Mouse (Mus musculus) heart, embryonic 10.5 days (tissue): ENCODE data around the gene Numa1. TPM values are rescaled to one million over a fixed set of nuclear protein-coding genes. Genes with fewer than 3 reads are reported as not detected.

ENCODE experiments used
- DNase-seq: peaks from one replicate; pipeline ENCODE4 v3.0.0-alpha.2; 2017; ENCODE audit warnings: low spot score
- H3K27ac ChIP-seq: fragments of 300-500 bp; sonication (generic); 2 replicates; pipeline ENCODE4 v1.5.1; 2016; ENCODE audit warnings: mild to moderate bottlenecking
- H3K27me3 ChIP-seq: fragments of 300-500 bp; sonication (generic); 2 replicates; pipeline ENCODE4 v1.6.1; 2016; ENCODE audit warnings: mild to moderate bottlenecking; ENCODE audit not compliant: poor library complexity, insufficient read depth, severe bottlenecking
- H3K36me3 ChIP-seq: fragments of 300-500 bp; sonication (generic); 2 replicates; pipeline ENCODE4 v1.6.1; 2016; ENCODE audit warnings: mild to moderate bottlenecking, moderate library complexity
- H3K4me1 ChIP-seq: fragments of 300-500 bp; sonication (generic); 2 replicates; pipeline ENCODE4 v1.6.1; 2016; ENCODE audit warnings: mild to moderate bottlenecking
- H3K4me3 ChIP-seq: fragments of 300-500 bp; sonication (generic); 2 replicates; pipeline ENCODE4 v1.5.1; 2016; ENCODE audit warnings: mild to moderate bottlenecking, moderate library complexity
- H3K9me3 ChIP-seq: fragments of 300-500 bp; sonication (generic); 2 replicates; pipeline ENCODE4 v1.6.1; 2016; ENCODE audit warnings: mild to moderate bottlenecking, moderate library complexity
- WGBS: fragments of 180-500 bp; shearing (Covaris S2); methylation state at CpG from one replicate; pipeline ENCODE4 v1.1.7; 2016; 5-methylcytosine and 5-hydroxymethylcytosine counted together
- polyA plus RNA-seq: library from polyadenylated mRNA; unstranded; fragments of >200 nt; fragmentation: Nextera tagmentation; extraction: Ambion mirVana; gene quantifications from 2 replicates; pipeline ENCODE4 v1.2.1, GENCODE M21; 2016

Numa1 gene
- polyA plus RNA-seq, 1 experiment from 2014 or later = 59.5 TPM

- H3K9me3 ChIP-seq = no peaks in the 10 kb centered on the region
- no peak overlapping the region for H3K4me3 ChIP-seq
- 75% methylated on average over 1 of the region's 1 CpGs for WGBS
- H3K4me1 ChIP-seq = peaks cover 7% of the 10 kb centered on the region; the same call in 1 of the 2 replicates
- DNase-seq = peak; percentile 24
- H3K36me3 ChIP-seq = no peaks in the 10 kb centered on the region
- H3K27ac ChIP-seq = no peak overlapping the region
- no peaks in the 10 kb centered on the region for H3K27me3 ChIP-seq
Measured at GRCm38 (mm10) chr7:101951648-101952047, 17.7 kb downstream of the Numa1 start.

- WGBS = 58% methylated on average over 2 of the region's 2 CpGs
- Histone ChIP-seq H3K4me1 (peaks cover 7% of the 10 kb centered on the region; the same call in 1 of the 2 replicates), H3K9me3 (no peaks in the 10 kb centered on the region), H3K4me3 (no peak overlapping the region), H3K36me3 (no peaks in the 10 kb centered on the region), H3K27me3 (no peaks in the 10 kb centered on the region), H3K27ac (no peak overlapping the region)
- peak; percentile 17 for DNase-seq
Measured at GRCm38 (mm10) chr7:101952098-101952497, 18.2 kb downstream of the Numa1 start.

GRCm38 (mm10) chr7:101954163-101954562 lies 20.3 kb downstream of the Numa1 start:
- H3K4me3 ChIP-seq = no peak overlapping the region
- no peak for DNase-seq
- no peak overlapping the region for H3K27ac ChIP-seq
- 91% methylated on average over 2 of the region's 2 CpGs for WGBS
- peaks cover 7% of the 10 kb centered on the region; the same call in 1 of the 2 replicates for H3K4me1 ChIP-seq
- no peaks in the 10 kb centered on the region for H3K36me3 ChIP-seq
- no peaks in the 10 kb centered on the region for H3K27me3 ChIP-seq
- no peaks in the 10 kb centered on the region for H3K9me3 ChIP-seq

- Histone ChIP-seq H3K9me3 (no peaks in the 10 kb centered on the region), H3K4me3 (no peak overlapping the region), H3K27me3 (no peaks in the 10 kb centered on the region), H3K36me3 (no peaks in the 10 kb centered on the region), H3K27ac (no peak overlapping the region), H3K4me1 (peaks cover 11% of the 10 kb centered on the region; the same call in 1 of the 2 replicates)
- 89% methylated on average over 2 of the region's 2 CpGs for WGBS
- DNase-seq = no peak
Measured at GRCm38 (mm10) chr7:101955276-101955675, 21.4 kb downstream of the Numa1 start.

- H3K9me3 ChIP-seq = no peaks in the 10 kb centered on the region
- no peak overlapping the region for H3K4me3 ChIP-seq
- DNase-seq = no peak
- no peaks in the 10 kb centered on the region for H3K36me3 ChIP-seq
- no peak overlapping the region for H3K27ac ChIP-seq
- H3K4me1 ChIP-seq = peaks cover 11% of the 10 kb centered on the region; the same call in 1 of the 2 replicates
- WGBS = 62% methylated on average over 4 of the region's 4 CpGs
- no peaks in the 10 kb centered on the region for H3K27me3 ChIP-seq
Measured at GRCm38 (mm10) chr7:101955862-101956261, 22.0 kb downstream of the Numa1 start.

GRCm38 (mm10) chr7:101956481-101956880 lies 22.6 kb downstream of the Numa1 start:
- DNase-seq = no peak
- no peaks in the 10 kb centered on the region for H3K36me3 ChIP-seq
- no peak overlapping the region for H3K27ac ChIP-seq
- no peaks in the 10 kb centered on the region for H3K9me3 ChIP-seq
- 92% methylated on average over 1 of the region's 1 CpGs for WGBS
- no peaks in the 10 kb centered on the region for H3K27me3 ChIP-seq
- H3K4me1 ChIP-seq = peaks cover 11% of the 10 kb centered on the region; the same call in 1 of the 2 replicates
- no peak overlapping the region for H3K4me3 ChIP-seq

GRCm38 (mm10) chr7:101956911-101957310 lies 23.0 kb downstream of the Numa1 start:
- Histone ChIP-seq H3K36me3 (no peaks in the 10 kb centered on the region), H3K4me3 (no peak overlapping the region), H3K27me3 (no peaks in the 10 kb centered on the region), H3K4me1 (peaks cover 11% of the 10 kb centered on the region; the same call in 1 of the 2 replicates), H3K9me3 (no peaks in the 10 kb centered on the region), H3K27ac (no peak overlapping the region)
- no peak for DNase-seq
- WGBS = 91% methylated on average over 5 of the region's 5 CpGs

- Histone ChIP-seq H3K27me3 (no peaks in the 10 kb centered on the region), H3K4me3 (no peak overlapping the region), H3K27ac (no peak overlapping the region), H3K36me3 (no peaks in the 10 kb centered on the region), H3K9me3 (no peaks in the 10 kb centered on the region), H3K4me1 (peaks cover 16% of the 10 kb centered on the region; the same call in 1 of the 2 replicates)
- no peak for DNase-seq
- WGBS = 87% methylated on average over 2 of the region's 2 CpGs
Measured at GRCm38 (mm10) chr7:101962829-101963228, 28.9 kb downstream of the Numa1 start.

GRCm38 (mm10) chr7:101963621-101964020 lies 29.7 kb downstream of the Numa1 start:
- Histone ChIP-seq H3K4me1 (peaks cover 22% of the 10 kb centered on the region; the same call in 1 of the 2 replicates), H3K9me3 (no peaks in the 10 kb centered on the region), H3K4me3 (no peak overlapping the region), H3K27me3 (no peaks in the 10 kb centered on the region), H3K27ac (no peak overlapping the region), H3K36me3 (no peaks in the 10 kb centered on the region)
- WGBS = 91% methylated on average over 2 of the region's 2 CpGs
- DNase-seq = no peak

- Histone ChIP-seq H3K27me3 (no peaks in the 10 kb centered on the region), H3K4me1 (peaks cover 31% of the 10 kb centered on the region), H3K27ac (no peak overlapping the region), H3K9me3 (no peaks in the 10 kb centered on the region), H3K4me3 (no peak overlapping the region), H3K36me3 (no peaks in the 10 kb centered on the region)
- DNase-seq = no peak
- WGBS = 84% methylated on average over 4 of the region's 4 CpGs
Measured at GRCm38 (mm10) chr7:101964551-101964950, 30.6 kb downstream of the Numa1 start.

GRCm38 (mm10) chr7:101965606-101966005 lies 31.7 kb downstream of the Numa1 start:
- 59% methylated on average over 2 of the region's 2 CpGs for WGBS
- H3K9me3 ChIP-seq = no peaks in the 10 kb centered on the region
- DNase-seq = no peak
- H3K27me3 ChIP-seq = no peaks in the 10 kb centered on the region
- no peak overlapping the region for H3K4me3 ChIP-seq
- peaks cover 32% of the 10 kb centered on the region for H3K4me1 ChIP-seq
- H3K27ac ChIP-seq = no peak overlapping the region
- no peaks in the 10 kb centered on the region for H3K36me3 ChIP-seq

- H3K27me3 ChIP-seq = no peaks in the 10 kb centered on the region
- DNase-seq = no peak
- 82% methylated on average over 1 of the region's 1 CpGs for WGBS
- no peaks in the 10 kb centered on the region for H3K9me3 ChIP-seq
- no peak overlapping the region for H3K4me3 ChIP-seq
- H3K36me3 ChIP-seq = no peaks in the 10 kb centered on the region
- H3K4me1 ChIP-seq = peaks cover 45% of the 10 kb centered on the region
- H3K27ac ChIP-seq = no peak overlapping the region
Measured at GRCm38 (mm10) chr7:101967256-101967655, 33.3 kb downstream of the Numa1 start.

GRCm38 (mm10) chr7:101968751-101969150 lies 34.8 kb downstream of the Numa1 start:
- H3K4me3 ChIP-seq = no peak overlapping the region
- no peaks in the 10 kb centered on the region for H3K36me3 ChIP-seq
- peak overlapping the region; percentile 96; the same call in 1 of the 2 replicates for H3K27ac ChIP-seq
- H3K4me1 ChIP-seq = peaks cover 56% of the 10 kb centered on the region
- no peaks in the 10 kb centered on the region for H3K27me3 ChIP-seq
- DNase-seq = no peak
- WGBS = 63% methylated on average over 2 of the region's 2 CpGs
- H3K9me3 ChIP-seq = no peaks in the 10 kb centered on the region
